Mouse (Mus musculus): Measurements from ENCODE around the gene Gna14. TPM values are rescaled to one million over a fixed set of nuclear protein-coding genes. Genes with fewer than 3 reads are reported as not detected.
A peak's percentile ranks its signal among the peaks of the same experiment; 100 is the strongest.

The Gna14 gene
- polyA plus RNA-seq, 1 experiment: 8.6 TPM

- Histone ChIP-seq H3K27ac (ENCODE audit: insufficient read depth, low read depth, low read length) (no peak overlapping the region), H3K36me3 (ENCODE audit: control insufficient read depth, insufficient read depth, low read length) (no peaks in the 10 kb centered on the region), H3K27me3 (replicated peaks; ENCODE audit: control insufficient read depth, insufficient read depth, low read length) (no peaks in the 10 kb centered on the region), H3K4me3 (ENCODE audit: insufficient read depth, low read depth, low read length) (no peak overlapping the region), H3K4me1 (ENCODE audit: control insufficient read depth, insufficient read depth, low read length) (no peaks in the 10 kb centered on the region)
- DNase-seq: no peak
- TF ChIP-seq CTCF (conservative IDR thresholded peaks at IDR 0.05; ENCODE audit: insufficient read depth, insufficient read length, low read depth, low read length) (no peak), POLR2A (IDR thresholded peaks at IDR 0.05; ENCODE audit: low read depth, low read length) (no peak)
- 66% methylated on average over 5 of the region's 5 CpGs for WGBS
These were observed 49.1 kb downstream of the Gna14 start for GRCm38 (mm10) chr19:16484671-16485070.

- DNase-seq: peak; percentile 31
- WGBS: 71% methylated on average over 12 of the region's 12 CpGs
These were observed 55.2 kb downstream of the Gna14 start for GRCm38 (mm10) chr19:16490756-16491155.

GRCm38 (mm10) chr19:16491497-16491896 lies 55.9 kb downstream of the Gna14 start:
- H3K27ac ChIP-seq (ENCODE audit: insufficient read depth, low read depth, low read length): no peak overlapping the region; the same call in 1 of the 2 replicates
- peak; percentile 41 for DNase-seq
- TF ChIP-seq POLR2A (IDR thresholded peaks at IDR 0.05; ENCODE audit: low read depth, low read length) (no peak), CTCF (conservative IDR thresholded peaks at IDR 0.05; ENCODE audit: insufficient read depth, insufficient read length, low read depth, low read length) (no peak)
- H3K27me3 ChIP-seq (replicated peaks; ENCODE audit: control insufficient read depth, insufficient read depth, low read length): no peaks in the 10 kb centered on the region
- H3K4me1 ChIP-seq (ENCODE audit: control insufficient read depth, insufficient read depth, low read length): peaks cover 11% of the 10 kb centered on the region; the same call in 1 of the 2 replicates
- WGBS: 34% methylated on average over 7 of the region's 7 CpGs
- H3K4me3 ChIP-seq (ENCODE audit: insufficient read depth, low read depth, low read length): no peak overlapping the region
- H3K36me3 ChIP-seq (ENCODE audit: control insufficient read depth, insufficient read depth, low read length): no peaks in the 10 kb centered on the region

More at GRCm38 (mm10) chr19:16490756-16491155, 55.2 kb downstream of the Gna14 start:
- 0 out of 2 replicates have a peak overlapping the region, but pooled peaks have one; percentile 22 for H3K27ac ChIP-seq (ENCODE audit: insufficient read depth, low read depth, low read length)
- H3K36me3 ChIP-seq (ENCODE audit: control insufficient read depth, insufficient read depth, low read length): no peaks in the 10 kb centered on the region
- H3K27me3 ChIP-seq (replicated peaks; ENCODE audit: control insufficient read depth, insufficient read depth, low read length): no peaks in the 10 kb centered on the region
- H3K4me1 ChIP-seq (ENCODE audit: control insufficient read depth, insufficient read depth, low read length): peaks cover 11% of the 10 kb centered on the region; the same call in 1 of the 2 replicates
- no peak for TF ChIP-seq POLR2A (IDR thresholded peaks at IDR 0.05; ENCODE audit: low read depth, low read length)
- TF ChIP-seq CTCF (conservative IDR thresholded peaks at IDR 0.05; ENCODE audit: insufficient read depth, insufficient read length, low read depth, low read length): no peak
- no peak overlapping the region for H3K4me3 ChIP-seq (ENCODE audit: insufficient read depth, low read depth, low read length)

GRCm38 (mm10) chr19:16492453-16492852 lies 56.9 kb downstream of the Gna14 start:
- Histone ChIP-seq H3K36me3 (ENCODE audit: control insufficient read depth, insufficient read depth, low read length) (no peaks in the 10 kb centered on the region), H3K27me3 (replicated peaks; ENCODE audit: control insufficient read depth, insufficient read depth, low read length) (no peaks in the 10 kb centered on the region), H3K4me3 (ENCODE audit: insufficient read depth, low read depth, low read length) (no peak overlapping the region), H3K4me1 (ENCODE audit: control insufficient read depth, insufficient read depth, low read length) (peaks cover 11% of the 10 kb centered on the region; the same call in 1 of the 2 replicates), H3K27ac (ENCODE audit: insufficient read depth, low read depth, low read length) (no peak overlapping the region)
- TF ChIP-seq POLR2A (IDR thresholded peaks at IDR 0.05; ENCODE audit: low read depth, low read length): no peak
- no peak for TF ChIP-seq CTCF (conservative IDR thresholded peaks at IDR 0.05; ENCODE audit: insufficient read depth, insufficient read length, low read depth, low read length)
- no peak for DNase-seq
- WGBS: 88% methylated on average over 1 of the region's 1 CpGs

- DNase-seq: no peak
- TF ChIP-seq POLR2A (IDR thresholded peaks at IDR 0.05; ENCODE audit: low read depth, low read length) (no peak), CTCF (conservative IDR thresholded peaks at IDR 0.05; ENCODE audit: insufficient read depth, insufficient read length, low read depth, low read length) (no peak)
- 91% methylated on average over 10 of the region's 10 CpGs for WGBS
These were observed 59.4 kb downstream of the Gna14 start for GRCm38 (mm10) chr19:16494816-16495516.

GRCm38 (mm10) chr19:16496016-16496415 lies 60.5 kb downstream of the Gna14 start:
- TF ChIP-seq CTCF (conservative IDR thresholded peaks at IDR 0.05; ENCODE audit: insufficient read depth, insufficient read length, low read depth, low read length): no peak
- TF ChIP-seq POLR2A (IDR thresholded peaks at IDR 0.05; ENCODE audit: low read depth, low read length): no peak
- H3K27me3 ChIP-seq (replicated peaks; ENCODE audit: control insufficient read depth, insufficient read depth, low read length): no peaks in the 10 kb centered on the region

More at GRCm38 (mm10) chr19:16494816-16495516, 59.4 kb downstream of the Gna14 start:
- no peaks in the 10 kb centered on the region for H3K36me3 ChIP-seq (ENCODE audit: control insufficient read depth, insufficient read depth, low read length)
- H3K27ac ChIP-seq (ENCODE audit: insufficient read depth, low read depth, low read length): no peak overlapping the region
- no peaks in the 10 kb centered on the region for H3K27me3 ChIP-seq (replicated peaks; ENCODE audit: control insufficient read depth, insufficient read depth, low read length)
- H3K4me1 ChIP-seq (ENCODE audit: control insufficient read depth, insufficient read depth, low read length): peaks cover 15% of the 10 kb centered on the region; the same call in 1 of the 2 replicates
- H3K4me3 ChIP-seq (ENCODE audit: insufficient read depth, low read depth, low read length): no peak overlapping the region

GRCm38 (mm10) chr19:16502054-16502453 lies 66.5 kb downstream of the Gna14 start:
- H3K27me3 ChIP-seq (replicated peaks; ENCODE audit: control insufficient read depth, insufficient read depth, low read length): no peaks in the 10 kb centered on the region
- H3K4me1 ChIP-seq (ENCODE audit: control insufficient read depth, insufficient read depth, low read length): 0 out of 2 replicates have a peak, but pooled peaks cover 4% of the 10 kb centered on the region
- no peak overlapping the region for H3K4me3 ChIP-seq (ENCODE audit: insufficient read depth, low read depth, low read length)
- DNase-seq: no peak
- no peak for TF ChIP-seq POLR2A (IDR thresholded peaks at IDR 0.05; ENCODE audit: low read depth, low read length)
- no peak for TF ChIP-seq CTCF (conservative IDR thresholded peaks at IDR 0.05; ENCODE audit: insufficient read depth, insufficient read length, low read depth, low read length)
- 76% methylated on average over 5 of the region's 5 CpGs for WGBS
- H3K27ac ChIP-seq (ENCODE audit: insufficient read depth, low read depth, low read length): no peak overlapping the region
- no peaks in the 10 kb centered on the region for H3K36me3 ChIP-seq (ENCODE audit: control insufficient read depth, insufficient read depth, low read length)

More at GRCm38 (mm10) chr19:16496016-16496415, 60.5 kb downstream of the Gna14 start:
- no peak overlapping the region for H3K27ac ChIP-seq (ENCODE audit: insufficient read depth, low read depth, low read length)
- no peak overlapping the region for H3K4me3 ChIP-seq (ENCODE audit: insufficient read depth, low read depth, low read length)
- peak; percentile 52 for DNase-seq
- H3K4me1 ChIP-seq (ENCODE audit: control insufficient read depth, insufficient read depth, low read length): peaks cover 12% of the 10 kb centered on the region; the same call in 1 of the 2 replicates
- H3K36me3 ChIP-seq (ENCODE audit: control insufficient read depth, insufficient read depth, low read length): no peaks in the 10 kb centered on the region
- 58% methylated on average over 5 of the region's 5 CpGs for WGBS
